Mouse (Mus musculus): ENCODE data around the gene Bcap31. TPM values are rescaled to one million over a fixed set of nuclear protein-coding genes. Genes with fewer than 3 reads are reported as not detected.

Gene Bcap31
- total RNA-seq, 2 experiments from 2014 or later: 69.5 to 71.1 TPM

GRCm38 (mm10) chrX:73684978-73685377 is 31.0 kb downstream of the Bcap31 start:
- DNase-seq (ENCODE audit: low spot score in 2 of 2): no peak

GRCm38 (mm10) chrX:73684156-73684555 is 31.8 kb downstream of the Bcap31 start:
- no peak for DNase-seq (ENCODE audit: low spot score in 2 of 2)

- no peak for DNase-seq (ENCODE audit: low spot score in 2 of 2)
Measured at GRCm38 (mm10) chrX:73676668-73677067, 39.3 kb downstream of the Bcap31 start.

- no peak for DNase-seq (ENCODE audit: low spot score in 2 of 2)
Measured at GRCm38 (mm10) chrX:73675231-73675630, 40.7 kb downstream of the Bcap31 start.

GRCm38 (mm10) chrX:73673968-73674661 is 41.9 kb downstream of the Bcap31 start:
- DNase-seq (ENCODE audit: low spot score in 2 of 2): peak; percentile 14 to 32

- no peak for DNase-seq (ENCODE audit: low spot score in 2 of 2)
Measured at GRCm38 (mm10) chrX:73673619-73673967, 42.4 kb downstream of the Bcap31 start.

GRCm38 (mm10) chrX:73672879-73673618 is 42.9 kb downstream of the Bcap31 start, which contains the start of gene Slc6a8:
Slc6a8 (plus strand) TSS chrX:73673150.
- peak; percentile 50 to 72 for DNase-seq (ENCODE audit: low spot score in 2 of 2)

- DNase-seq (ENCODE audit: low spot score in 2 of 2): peak; percentile 26 to 58
Measured at GRCm38 (mm10) chrX:73672031-73672431, 43.9 kb downstream of the Bcap31 start.

GRCm38 (mm10) chrX:73663143-73663542 is 52.8 kb downstream of the Bcap31 start:
- no peak for DNase-seq (ENCODE audit: low spot score in 2 of 2)

- no peak for DNase-seq (ENCODE audit: low spot score in 2 of 2)
Measured at GRCm38 (mm10) chrX:73660284-73660665, 55.7 kb downstream of the Bcap31 start.

- no peak for DNase-seq (ENCODE audit: low spot score in 2 of 2)
Measured at GRCm38 (mm10) chrX:73659575-73660283, 56.2 kb downstream of the Bcap31 start, which contains the start of gene Pnck. Pnck (minus strand) TSS chrX:73660117.

- DNase-seq (ENCODE audit: low spot score in 2 of 2): no peak
Measured at GRCm38 (mm10) chrX:73658936-73659574, 56.9 kb downstream of the Bcap31 start.

GRCm38 (mm10) chrX:73658391-73658790 is 57.6 kb downstream of the Bcap31 start:
- DNase-seq (ENCODE audit: low spot score in 2 of 2): no peak

- no peak for DNase-seq (ENCODE audit: low spot score in 2 of 2)
Measured at GRCm38 (mm10) chrX:73655529-73655928, 60.4 kb downstream of the Bcap31 start.

- peak in 1 of 2 experiments; percentile 67 for DNase-seq (ENCODE audit: low spot score in 2 of 2)
Measured at GRCm38 (mm10) chrX:73654177-73654576, 61.8 kb downstream of the Bcap31 start.

GRCm38 (mm10) chrX:73653392-73653791 is 62.6 kb downstream of the Bcap31 start:
- DNase-seq (ENCODE audit: low spot score in 2 of 2): no peak

GRCm38 (mm10) chrX:73650869-73651268 is 65.1 kb downstream of the Bcap31 start:
- no peak for DNase-seq (ENCODE audit: low spot score in 2 of 2)

GRCm38 (mm10) chrX:73645121-73645520 is 70.9 kb downstream of the Bcap31 start:
- DNase-seq (ENCODE audit: low spot score in 2 of 2): no peak

GRCm38 (mm10) chrX:73639901-73640469 is 76.0 kb downstream of the Bcap31 start:
- no peak for DNase-seq (ENCODE audit: low spot score in 2 of 2)

- DNase-seq (ENCODE audit: low spot score in 2 of 2): peak in 1 of 2 experiments; percentile 17
Measured at GRCm38 (mm10) chrX:73639255-73639675, 76.7 kb downstream of the Bcap31 start, which contains the start of gene Dusp9. Dusp9 (plus strand) TSS chrX:73639419.

- DNase-seq (ENCODE audit: low spot score in 2 of 2): no peak
Measured at GRCm38 (mm10) chrX:73637415-73637814, 78.6 kb downstream of the Bcap31 start.

All from layer of hippocampus, postnatal 10 days (tissue).